Mouse (Mus musculus) hindbrain, embryonic 15.5 days (tissue): ENCODE measurements at regions not wholly inside any gene's neighbourhood (a gene's known extent, or its start where the extent isn't known, plus 50 kb on each side); places are given as distances from the start of the nearest gene placed in this dataset.

ENCODE experiments used
- ATAC-seq: fragments of 200-750 bp; cut with Nextera tagmentation; 2 replicates; pipeline ENCODE4 v1.8.0; 2017; ENCODE audit warnings: low read depth, moderate number of reproducible peaks, moderate TSS enrichment; ENCODE audit not compliant: low FRiP score
- H3K27ac ChIP-seq: fragments of 300-500 bp; sonication (generic); replicated peaks from 2 replicates; pipeline ENCODE4 v1.5.1; 2015; ENCODE audit warnings: mild to moderate bottlenecking, inconsistent platforms
- H3K27me3 ChIP-seq: fragments of 300-500 bp; sonication (generic); 2 replicates; pipeline ENCODE4 v1.6.1; 2015; ENCODE audit warnings: control low read depth, inconsistent platforms
- H3K36me3 ChIP-seq: fragments of 300-500 bp; sonication (generic); 2 replicates; pipeline ENCODE4 v1.6.1; 2015; ENCODE audit warnings: control low read depth, inconsistent platforms
- H3K4me1 ChIP-seq: fragments of 300-500 bp; sonication (generic); replicated peaks from 2 replicates; pipeline ENCODE4 v1.6.1; 2015; ENCODE audit warnings: control low read depth, inconsistent platforms
- H3K4me2 ChIP-seq: fragments of 300-500 bp; sonication (generic); 2 replicates; pipeline ENCODE4 v1.6.1; 2015; ENCODE audit warnings: moderate library complexity, mild to moderate bottlenecking, inconsistent platforms
- H3K4me3 ChIP-seq: fragments of 300-500 bp; sonication (generic); 2 replicates; pipeline ENCODE4 v1.5.1; 2015; ENCODE audit warnings: mild to moderate bottlenecking, inconsistent platforms
- H3K9ac ChIP-seq: fragments of 300-500 bp; sonication (generic); 2 replicates; pipeline ENCODE4 v1.6.1; 2015; ENCODE audit warnings: inconsistent platforms
- H3K9me3 ChIP-seq: fragments of 300-500 bp; sonication (generic); 2 replicates; pipeline ENCODE4 v1.6.1; 2016; ENCODE audit warnings: control low read depth, inconsistent platforms
- WGBS: fragments of 180-500 bp; shearing (Covaris S2); methylation state at CpG from one replicate; pipeline ENCODE4 v1.1.7; 2015; 5-methylcytosine and 5-hydroxymethylcytosine counted together

DNA sequence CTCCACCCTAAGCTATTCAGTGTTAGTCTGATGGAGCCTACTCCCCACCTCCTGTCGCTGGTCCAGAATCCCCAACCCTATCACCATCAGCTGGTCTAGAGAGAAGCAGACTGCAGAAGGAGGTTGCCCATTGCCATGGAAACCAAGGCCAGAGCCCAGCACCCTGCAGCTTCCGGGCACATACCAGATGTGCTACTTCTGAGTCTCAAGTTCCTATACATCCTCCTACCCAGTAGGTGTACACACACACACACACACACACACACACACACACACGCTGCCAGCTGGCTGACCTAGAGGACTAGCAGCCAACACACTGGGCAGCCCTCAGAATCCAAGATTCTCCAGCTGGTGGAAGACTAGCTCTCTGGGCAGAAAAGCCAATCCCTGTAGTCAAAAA is 68.9 kb upstream of the Disp3 start:
- peak; percentile 66 for ATAC-seq
- Histone ChIP-seq H3K9ac (no peak overlapping the region), H3K27ac (peak overlapping the region; percentile 53), H3K36me3 (no peaks in the 10 kb centered on the region), H3K9me3 (no peaks in the 10 kb centered on the region), H3K4me2 (no peak overlapping the region), H3K27me3 (no peaks in the 10 kb centered on the region), H3K4me1 (peaks cover 38% of the 10 kb centered on the region), H3K4me3 (no peak overlapping the region)
- 40% methylated on average over 3 of the region's 3 CpGs for WGBS

DNA sequence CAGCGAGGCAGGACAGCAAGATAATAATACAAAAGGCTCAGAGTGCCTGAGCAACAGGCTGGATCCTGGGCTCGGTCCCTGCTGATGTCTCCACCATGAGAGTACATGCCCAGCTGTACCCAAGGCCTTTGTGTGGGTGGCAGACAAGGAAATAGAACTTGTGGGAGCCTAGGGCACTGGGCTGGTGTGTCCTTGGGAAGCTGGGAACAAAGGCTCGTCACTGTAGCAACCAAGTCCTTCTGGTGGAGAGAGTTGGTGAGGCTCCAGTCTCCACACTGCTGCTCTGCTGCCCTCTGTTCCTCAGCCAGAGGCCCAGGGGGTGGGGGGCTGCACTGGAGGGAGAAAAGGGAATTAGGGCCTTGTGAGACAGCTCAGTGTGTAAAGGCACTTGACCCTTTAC is 66.2 kb upstream of the Disp3 start:
- peaks cover 30% of the 10 kb centered on the region for H3K4me1 ChIP-seq
- H3K36me3 ChIP-seq, result no peaks in the 10 kb centered on the region
- H3K9me3 ChIP-seq, result no peaks in the 10 kb centered on the region
- no peak overlapping the region for H3K9ac ChIP-seq
- ATAC-seq, result peak; percentile 50; the same call in 1 of the 2 replicates
- peak overlapping the region; percentile 27; the same call in 1 of the 2 replicates for H3K27ac ChIP-seq
- no peak overlapping the region for H3K4me3 ChIP-seq
- 52% methylated on average over 3 of the region's 3 CpGs for WGBS
- H3K27me3 ChIP-seq, result no peaks in the 10 kb centered on the region
- H3K4me2 ChIP-seq, result no peak overlapping the region

DNA sequence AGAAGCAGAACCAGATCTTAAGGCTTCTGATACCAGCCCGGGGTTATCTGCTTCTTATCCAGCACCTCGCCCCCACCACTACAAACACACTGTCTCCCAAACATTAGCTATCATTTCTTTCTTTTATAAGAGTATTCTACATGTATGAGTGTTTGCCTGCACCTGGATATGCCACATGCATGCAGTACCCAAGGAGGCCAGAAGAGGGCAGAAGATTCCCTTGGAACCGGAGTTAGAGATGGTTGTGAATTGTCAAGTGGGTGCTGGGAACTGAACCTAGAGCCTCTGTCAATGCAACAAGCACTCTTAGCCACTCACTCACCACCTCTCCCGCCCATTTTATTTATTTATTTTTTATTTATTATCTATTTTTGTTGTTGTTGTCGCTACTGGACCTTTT is 64.9 kb upstream of the Disp3 start:
- Histone ChIP-seq H3K9ac (no peak overlapping the region), H3K9me3 (no peaks in the 10 kb centered on the region), H3K36me3 (no peaks in the 10 kb centered on the region), H3K4me3 (no peak overlapping the region), H3K4me2 (no peak overlapping the region), H3K27me3 (no peaks in the 10 kb centered on the region), H3K27ac (no peak overlapping the region), H3K4me1 (peaks cover 20% of the 10 kb centered on the region)
- 95% methylated on average over 5 of the region's 5 CpGs for WGBS
- ATAC-seq, result no peak

DNA sequence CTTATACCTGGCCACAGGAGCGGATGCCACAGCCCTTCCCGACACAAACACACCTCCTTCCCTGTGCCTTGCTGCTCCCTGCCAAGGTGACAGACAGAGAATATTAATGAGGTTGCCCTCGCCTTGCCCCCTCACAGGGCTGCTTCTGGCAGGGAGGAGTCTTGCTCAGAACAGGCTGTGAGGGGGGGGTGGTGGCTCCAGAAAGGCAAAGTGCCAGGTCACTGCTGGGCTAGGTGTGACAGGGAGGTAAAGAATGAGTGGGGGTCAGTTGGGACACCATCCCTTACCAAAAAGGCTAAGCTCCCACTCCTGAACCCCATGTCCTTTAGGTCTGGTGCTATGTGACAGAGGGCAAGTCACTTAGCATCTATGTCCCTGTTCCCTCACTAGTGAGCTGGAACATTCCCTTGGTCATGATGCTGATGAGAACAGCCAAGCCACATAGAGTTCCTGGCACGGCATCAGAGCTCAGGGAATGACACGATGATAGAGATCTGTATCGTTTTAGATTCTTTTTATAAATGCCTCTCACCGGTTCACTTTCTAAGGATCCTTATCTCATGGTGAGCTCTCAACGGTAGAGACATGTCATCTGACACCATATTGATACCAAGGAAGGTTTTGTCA is 53.9 kb upstream of the Disp3 start:
- no peak for ATAC-seq
- no peaks in the 10 kb centered on the region for H3K27me3 ChIP-seq
- no peaks in the 10 kb centered on the region for H3K36me3 ChIP-seq
- no peak overlapping the region for H3K4me3 ChIP-seq
- no peaks in the 10 kb centered on the region for H3K9me3 ChIP-seq
- H3K27ac ChIP-seq, result no peak overlapping the region
- H3K4me1 ChIP-seq, result peaks cover 14% of the 10 kb centered on the region
- H3K9ac ChIP-seq, result no peak overlapping the region
- no peak overlapping the region for H3K4me2 ChIP-seq
- WGBS, result 78% methylated on average over 8 of the region's 8 CpGs

DNA sequence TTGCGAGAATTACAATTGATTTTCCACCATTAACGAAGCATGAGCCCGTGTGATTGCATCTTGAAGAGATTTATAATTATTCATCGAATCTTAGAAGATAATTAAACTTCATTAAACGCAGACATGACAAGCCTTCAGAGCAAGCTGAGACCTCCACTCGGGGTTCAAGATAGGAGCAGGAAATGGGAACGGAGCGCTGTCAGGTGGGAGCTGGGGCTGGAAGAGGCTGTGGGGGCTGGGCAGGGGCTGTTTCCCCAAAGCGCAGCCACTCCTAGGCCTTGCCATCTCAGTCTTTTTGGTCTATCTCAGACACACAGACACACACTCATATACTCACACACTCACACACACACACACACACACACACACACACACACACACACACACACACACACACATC is 52.6 kb upstream of the Disp3 start:
- no peaks in the 10 kb centered on the region for H3K36me3 ChIP-seq

DNA sequence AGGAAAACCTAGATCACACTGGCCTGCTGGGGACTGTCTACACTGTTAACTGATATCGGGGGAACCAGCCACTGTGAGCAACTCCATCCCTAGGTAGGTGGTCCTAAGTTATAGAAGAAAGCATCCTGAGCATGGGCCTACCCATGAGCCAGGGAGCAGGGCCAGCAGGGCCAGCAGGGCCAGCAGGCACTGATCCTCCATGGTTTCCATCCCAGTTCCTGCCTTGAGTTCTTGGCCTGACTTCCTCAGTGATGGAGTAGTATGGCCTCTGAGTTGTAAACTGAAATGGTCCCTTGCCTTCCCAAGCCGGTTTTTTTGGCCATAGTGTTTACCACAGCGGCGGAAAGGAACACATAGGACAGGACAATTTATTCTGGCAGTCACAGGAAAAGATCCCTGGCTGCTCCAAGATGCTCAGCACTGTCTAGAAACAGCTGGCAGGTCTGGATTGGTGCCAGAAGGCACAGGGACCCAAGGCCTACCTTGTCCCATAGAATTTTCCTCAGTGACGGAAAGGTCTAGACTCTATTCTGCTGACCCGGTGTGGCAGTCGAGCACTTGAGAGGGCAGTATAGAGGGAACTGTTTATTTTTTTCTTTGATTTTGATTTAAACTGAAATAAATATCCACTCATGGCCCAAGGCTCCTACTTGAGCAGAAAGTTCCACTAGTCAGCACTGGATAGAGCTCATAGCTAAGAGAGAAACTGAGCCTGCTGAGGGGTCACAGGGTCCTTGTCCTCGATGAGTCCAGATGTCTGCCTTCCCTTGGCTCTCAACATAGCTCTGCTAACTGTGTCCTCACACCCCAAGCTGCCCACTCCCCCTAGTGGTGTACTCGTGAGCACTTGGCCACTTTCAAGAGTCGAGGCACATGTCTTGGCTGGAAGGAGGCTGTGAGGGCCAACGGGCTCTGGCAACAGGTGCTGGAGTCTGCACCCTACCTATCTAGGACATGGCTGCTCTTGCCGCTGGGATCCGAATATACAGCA is 50.4 kb upstream of the Disp3 start:
- H3K27ac ChIP-seq, result no peak overlapping the region
- 61% methylated on average over 13 of the region's 13 CpGs for WGBS
- peaks cover 22% of the 10 kb centered on the region for H3K4me1 ChIP-seq
- no peak overlapping the region for H3K9ac ChIP-seq
- no peak for ATAC-seq
- H3K9me3 ChIP-seq, result no peaks in the 10 kb centered on the region
- H3K27me3 ChIP-seq, result no peaks in the 10 kb centered on the region
- H3K36me3 ChIP-seq, result no peaks in the 10 kb centered on the region
- no peak overlapping the region for H3K4me3 ChIP-seq
- no peak overlapping the region for H3K4me2 ChIP-seq

More for the DNA sequence above, 52.6 kb upstream of the Disp3 start:
- H3K4me1 ChIP-seq, result peaks cover 14% of the 10 kb centered on the region
- H3K4me2 ChIP-seq, result no peak overlapping the region
- no peaks in the 10 kb centered on the region for H3K9me3 ChIP-seq
- H3K4me3 ChIP-seq, result no peak overlapping the region
- 0 out of 2 replicates have a peak, but pooled peaks have one; percentile 28 for ATAC-seq
- 54% methylated on average over 9 of the region's 9 CpGs for WGBS
- H3K27ac ChIP-seq, result no peak overlapping the region
- no peak overlapping the region for H3K9ac ChIP-seq
- no peaks in the 10 kb centered on the region for H3K27me3 ChIP-seq
